In the genomic region with DNA sequence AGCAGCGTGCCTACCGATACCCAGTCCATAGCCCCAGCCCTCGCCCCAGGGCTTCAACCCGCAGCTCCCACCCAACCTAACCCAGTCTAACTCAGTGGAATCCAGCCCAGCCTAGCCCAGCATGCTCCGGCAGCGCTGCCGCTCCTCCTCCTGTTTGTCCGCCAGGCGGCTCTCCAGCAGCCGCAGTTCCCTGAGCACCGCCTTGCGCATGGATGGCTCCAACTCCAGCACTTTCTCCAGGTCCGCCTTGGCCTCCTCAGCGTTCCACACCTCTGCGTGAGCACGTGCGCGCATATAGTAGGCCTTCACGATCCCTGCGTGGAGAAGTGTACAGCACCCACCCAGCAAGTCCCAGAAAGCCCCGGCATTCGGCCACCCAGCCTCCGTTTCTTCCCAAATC, we compare ENCODE assay signal across 9 mouse cellular contexts. TPM values are rescaled to one million over a fixed set of nuclear protein-coding genes. Genes with fewer than 3 reads are reported as not detected.
DNase-seq lines count a peak whose midpoint lies in the region; ATAC-seq lines count a peak whose summit lies in the region.
"Had no signal": no experiment of that assay in that cellular context is flagged by ENCODE, and none has a peak within 500 bp of the region (broad histone marks: within the 10 kb centered on the region; RNA-seq: fewer than 3 reads in every experiment).

No protein-coding gene starts in this region.

- peaks cover 9% of the 10 kb centered on the region for H3K4me1 ChIP-seq in midbrain, embryonic 10.5 days
- peaks cover 9% of the 10 kb centered on the region; the same call in 1 of the 2 replicates for H3K4me1 ChIP-seq in midbrain, embryonic 15.5 days
- H3K4me1 ChIP-seq in forebrain, embryonic 12.5 days = peaks cover 4% of the 10 kb centered on the region; the same call in 1 of the 2 replicates
- peaks cover 6% of the 10 kb centered on the region for H3K4me1 ChIP-seq in limb, embryonic 15.5 days

- WGBS in midbrain, embryonic 10.5 days = 24% methylated on average over 23 of the region's 23 CpGs
- 22% methylated on average over 23 of the region's 23 CpGs for WGBS in midbrain, embryonic 15.5 days
- 26% methylated on average over 23 of the region's 23 CpGs for WGBS in forebrain, embryonic 12.5 days
- 15% methylated on average over 23 of the region's 23 CpGs for WGBS in limb, embryonic 15.5 days

- ATAC-seq in midbrain, embryonic 15.5 days (replicated peaks) = no peak; the same call in 1 of the 2 replicates
- peak; percentile 44; the same call in 1 of the 2 replicates for ATAC-seq in forebrain, embryonic 12.5 days (ENCODE audit: low FRiP score)
- ATAC-seq in limb, embryonic 15.5 days (ENCODE audit: insufficient number of reproducible peaks, low FRiP score, low TSS enrichment, low read depth) = no peak
- ATAC-seq: Patski had no signal

- no peak overlapping the region for H3K27ac ChIP-seq in midbrain, embryonic 10.5 days (replicated peaks)
- H3K27ac ChIP-seq in midbrain, embryonic 15.5 days = no peak overlapping the region
- H3K27ac ChIP-seq in forebrain, embryonic 12.5 days = no peak overlapping the region
- no peak overlapping the region for H3K27ac ChIP-seq in limb, embryonic 15.5 days

- H3K9ac ChIP-seq in midbrain, embryonic 15.5 days = no peak overlapping the region
- H3K9ac ChIP-seq in forebrain, embryonic 12.5 days = peak overlapping the region; percentile 8; the same call in 1 of the 2 replicates
- H3K9ac ChIP-seq in limb, embryonic 15.5 days = no peak overlapping the region

- no peaks in the 10 kb centered on the region for H3K36me3 ChIP-seq in midbrain, embryonic 10.5 days
- H3K36me3 ChIP-seq in midbrain, embryonic 15.5 days (replicated peaks) = no peaks in the 10 kb centered on the region
- H3K36me3 ChIP-seq in forebrain, embryonic 12.5 days (replicated peaks) = no peaks in the 10 kb centered on the region
- H3K36me3 ChIP-seq in limb, embryonic 15.5 days = no peaks in the 10 kb centered on the region

- no peak overlapping the region for H3K4me2 ChIP-seq in midbrain, embryonic 15.5 days
- no peak overlapping the region; the same call in 1 of the 2 replicates for H3K4me2 ChIP-seq in forebrain, embryonic 12.5 days
- peak overlapping the region; percentile 14; the same call in 1 of the 2 replicates for H3K4me2 ChIP-seq in limb, embryonic 15.5 days

- no peaks in the 10 kb centered on the region for H3K9me3 ChIP-seq in midbrain, embryonic 10.5 days (replicated peaks)
- H3K9me3 ChIP-seq in midbrain, embryonic 15.5 days = no peaks in the 10 kb centered on the region
- no peaks in the 10 kb centered on the region for H3K9me3 ChIP-seq in forebrain, embryonic 12.5 days
- H3K9me3 ChIP-seq in limb, embryonic 15.5 days = no peaks in the 10 kb centered on the region

- DNase-seq in gastrocnemius, postnatal 10 days = peak; percentile 59
- DNase-seq in gastrocnemius, postnatal 25 days = no peak
- peak; percentile 68 for DNase-seq in midbrain, embryonic 10.5 days (ENCODE audit: low spot score)
- peak; percentile 61 for DNase-seq in testis, postnatal 10 days (ENCODE audit: low spot score)
- no peak for DNase-seq in spleen, postnatal 10 days (ENCODE audit: low spot score in 2 of 2)

- H3K4me3 ChIP-seq in midbrain, embryonic 10.5 days = no peak overlapping the region
- H3K4me3 ChIP-seq in midbrain, embryonic 15.5 days = no peak overlapping the region
- no peak overlapping the region for H3K4me3 ChIP-seq in forebrain, embryonic 12.5 days (replicated peaks)
- no peak overlapping the region for H3K4me3 ChIP-seq in limb, embryonic 15.5 days

- peaks cover 28% of the 10 kb centered on the region for H3K27me3 ChIP-seq in midbrain, embryonic 10.5 days (ENCODE audit: low read depth, poor library complexity, severe bottlenecking)
- H3K27me3 ChIP-seq in midbrain, embryonic 15.5 days (replicated peaks) = no peaks in the 10 kb centered on the region
- H3K27me3 ChIP-seq in forebrain, embryonic 12.5 days = peaks cover 20% of the 10 kb centered on the region; the same call in 1 of the 2 replicates
- 0 out of 2 replicates have a peak, but pooled peaks cover 6% of the 10 kb centered on the region for H3K27me3 ChIP-seq in limb, embryonic 15.5 days

RNA-seq across cellular contexts. Expression of a gene that starts 8.2 kb away (rescaled TPM):
- under 1 TPM; 0.16 to 0.23 TPM for total RNA-seq in gastrocnemius, postnatal 10 days (2021)
- total RNA-seq in gastrocnemius, postnatal 25 days (2021) = not detected
- 0.67 and 0.97 TPM in 2 replicates for polyA plus RNA-seq in midbrain, embryonic 10.5 days (2016; fragmentation: Nextera tagmentation; extraction: Ambion mirVana)
- polyA plus RNA-seq in midbrain, embryonic 15.5 days (2015; fragmentation: Nextera tagmentation; extraction: Ambion mirVana) = 0.45 and 0.49 TPM in 2 replicates
- 0.37 and 0.50 TPM in 2 replicates for polyA plus RNA-seq in forebrain, embryonic 12.5 days (2016; fragmentation: Nextera tagmentation; extraction: Ambion mirVana)
- polyA plus RNA-seq in limb, embryonic 15.5 days (2015; fragmentation: Nextera tagmentation; extraction: Ambion mirVana) = 0.43 and 0.45 TPM in 2 replicates

RNA-seq across cellular contexts. Expression of a gene that starts 12.7 kb away (rescaled TPM):
- total RNA-seq in gastrocnemius, postnatal 10 days (2021) = 10 to 100 TPM in 1 of 2 experiments, 1 to 10 TPM in 1; 9.8 to 12.4 TPM
- under 1 TPM; 0.64 to 0.70 TPM for total RNA-seq in gastrocnemius, postnatal 25 days (2021)
- 251 and 280 TPM in 2 replicates for polyA plus RNA-seq in midbrain, embryonic 10.5 days (2016; fragmentation: Nextera tagmentation; extraction: Ambion mirVana)
- polyA plus RNA-seq in midbrain, embryonic 15.5 days (2015; fragmentation: Nextera tagmentation; extraction: Ambion mirVana) = 28.3 and 31.9 TPM in 2 replicates
- 187 and 191 TPM in 2 replicates for polyA plus RNA-seq in forebrain, embryonic 12.5 days (2016; fragmentation: Nextera tagmentation; extraction: Ambion mirVana)
- 79.2 and 86.1 TPM in 2 replicates for polyA plus RNA-seq in limb, embryonic 15.5 days (2015; fragmentation: Nextera tagmentation; extraction: Ambion mirVana)

Comparison
In these comparisons a context has a peak if more than half of its experiments do, and no peak if none do; other contexts are left out.
1. DNase-seq: peak in gastrocnemius, postnatal 10 days (single experiment), midbrain, embryonic 10.5 days (single experiment) and testis, postnatal 10 days (single experiment); none in gastrocnemius, postnatal 25 days (single experiment) and spleen, postnatal 10 days (0 of 2).